Mouse (Mus musculus): ENCODE measurements around the gene Fam205a3. TPM values are rescaled to one million over a fixed set of nuclear protein-coding genes. Genes with fewer than 3 reads are reported as not detected.
"Not testable (repeated sequence)": the region's sequence is repeated elsewhere in the genome, so short reads cannot be mapped to it uniquely, and the experiment has no call there.

The Fam205a3 gene
- polyA plus RNA-seq (2014; fragmentation: Nextera tagmentation; extraction: Ambion mirVana), result not detected in 2 replicates

DNA sequence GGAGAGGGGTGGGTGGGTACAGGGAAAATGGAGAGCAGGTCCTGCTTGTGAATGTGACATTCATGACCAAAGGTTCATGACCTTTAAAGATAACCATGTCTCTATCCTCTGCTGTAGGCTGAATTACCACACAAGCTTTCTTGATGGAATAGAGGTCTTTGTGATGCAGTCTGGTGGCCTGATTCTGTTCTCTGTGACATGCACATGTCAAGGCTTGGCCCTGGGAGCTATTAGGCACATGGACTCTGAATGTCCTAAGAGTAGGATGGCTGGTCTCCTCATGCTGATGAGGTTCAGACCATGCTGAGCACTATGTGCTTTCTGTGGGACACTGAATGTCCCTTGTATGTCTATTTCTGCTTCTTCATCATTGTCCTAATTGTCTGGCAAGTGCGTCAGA, at the start of gene Fam205a3:
Fam205a3 (plus strand) TSS at position 301 of the 400 bp plus-strand sequence.
- not testable (repeated sequence) for DNase-seq (ENCODE audit: low spot score); H3K4me1 ChIP-seq (ENCODE audit: control insufficient read depth, insufficient read depth, low read length); H3K27me3 ChIP-seq (replicated peaks; ENCODE audit: control insufficient read depth, insufficient read depth, low read length); ATAC-seq (ENCODE audit: low read depth); H3K4me2 ChIP-seq (ENCODE audit: low read depth, low read length); H3K9ac ChIP-seq (ENCODE audit: low read depth, low read length); H3K27ac ChIP-seq (replicated peaks; ENCODE audit: low read depth, low read length); H3K9me3 ChIP-seq (ENCODE audit: control insufficient read depth, low read length); H3K36me3 ChIP-seq (ENCODE audit: control insufficient read depth, insufficient read depth, low read length); H3K4me3 ChIP-seq (ENCODE audit: low read depth, low read length)
- no CpG with 5 or more reads among the region's 1 CpGs for WGBS

DNA sequence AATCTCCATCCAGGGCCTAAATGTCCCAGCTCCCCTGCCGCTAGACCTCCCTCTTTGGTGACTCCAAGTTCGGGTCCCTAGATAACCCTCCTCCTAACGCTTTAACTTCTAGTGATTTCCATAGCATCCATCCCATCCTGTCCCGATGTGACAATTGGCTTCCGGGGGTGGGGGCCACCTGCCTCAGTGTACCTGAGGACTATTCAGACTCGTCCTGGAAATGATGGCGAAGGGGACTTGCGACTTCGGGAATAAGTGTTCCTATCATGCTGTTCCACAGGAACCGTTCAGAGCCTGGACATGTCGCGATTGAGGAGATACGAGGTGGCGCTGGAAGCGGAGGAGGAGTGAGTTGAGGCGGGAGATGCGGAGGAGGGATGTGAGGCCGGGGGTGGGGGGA, 24.2 kb upstream of the Fam205a3 start, which contains the start of gene Gm21953:
Gm21953 (plus strand) TSS at position 301 of the 400 bp plus-strand sequence.
- H3K4me3 ChIP-seq (ENCODE audit: low read depth, low read length); DNase-seq (ENCODE audit: low spot score); H3K27ac ChIP-seq (replicated peaks; ENCODE audit: low read depth, low read length); H3K9me3 ChIP-seq (ENCODE audit: control insufficient read depth, low read length); H3K4me1 ChIP-seq (ENCODE audit: control insufficient read depth, insufficient read depth, low read length); H3K4me2 ChIP-seq (ENCODE audit: low read depth, low read length); ATAC-seq (ENCODE audit: low read depth); H3K27me3 ChIP-seq (replicated peaks; ENCODE audit: control insufficient read depth, insufficient read depth, low read length); H3K36me3 ChIP-seq (ENCODE audit: control insufficient read depth, insufficient read depth, low read length); H3K9ac ChIP-seq (ENCODE audit: low read depth, low read length): not testable (repeated sequence)
- WGBS, result no CpG with 5 or more reads among the region's 18 CpGs

Other genes with a start within 250 kb of the Fam205a3 start
- not detected in 2 replicates for gene Gm3893, start 227.1 kb upstream of the Fam205a3 start, polyA plus RNA-seq (2014; fragmentation: Nextera tagmentation; extraction: Ambion mirVana)
- 0.43 TPM in 1 of 2 replicates, not detected in the other for gene Gm13304, start 203.5 kb upstream of the Fam205a3 start, polyA plus RNA-seq (2014; fragmentation: Nextera tagmentation; extraction: Ambion mirVana)
- 0.40 TPM in 1 of 2 replicates, not detected in the other for gene Gm13306, start 164.9 kb upstream of the Fam205a3 start, polyA plus RNA-seq (2014; fragmentation: Nextera tagmentation; extraction: Ambion mirVana)
- gene Gm13305, start 149.7 kb upstream of the Fam205a3 start, polyA plus RNA-seq (2014; fragmentation: Nextera tagmentation; extraction: Ambion mirVana), result 0.51 and 0.80 TPM in 2 replicates
- not detected in 2 replicates for gene Gm10600, start 77.7 kb upstream of the Fam205a3 start, polyA plus RNA-seq (2014; fragmentation: Nextera tagmentation; extraction: Ambion mirVana)
- 2.3 TPM in 1 of 2 replicates, not detected in the other for gene Ccl21b, start 62.6 kb upstream of the Fam205a3 start, polyA plus RNA-seq (2014; fragmentation: Nextera tagmentation; extraction: Ambion mirVana)
- gene Gm21953, start 24.1 kb upstream of the Fam205a3 start, polyA plus RNA-seq (2014; fragmentation: Nextera tagmentation; extraction: Ambion mirVana), result not detected in 2 replicates
- not detected in 2 replicates for gene Gm21586, start 121.0 kb downstream of the Fam205a3 start, polyA plus RNA-seq (2014; fragmentation: Nextera tagmentation; extraction: Ambion mirVana)
- gene Gm2163, start 148.4 kb downstream of the Fam205a3 start, polyA plus RNA-seq (2014; fragmentation: Nextera tagmentation; extraction: Ambion mirVana), result 0.08 and 0.24 TPM in 2 replicates
- gene Fam205a2, start 209.8 kb downstream of the Fam205a3 start, polyA plus RNA-seq (2014; fragmentation: Nextera tagmentation; extraction: Ambion mirVana), result not detected in 2 replicates

Data from embryonic facial prominence, embryonic 14.5 days (tissue).